Mouse (Mus musculus): ENCODE measurements around the gene Gm128. TPM values are rescaled to one million over a fixed set of nuclear protein-coding genes. Genes with fewer than 3 reads are reported as not detected.
"Not testable (repeated sequence)": the region's sequence is repeated elsewhere in the genome, so short reads cannot be mapped to it uniquely, and the experiment has no call there.

Gm128 gene
- polyA plus RNA-seq, 1 experiment, result 0.04 TPM

- Histone ChIP-seq H3K27me3 (ENCODE audit: control insufficient read depth, insufficient read depth, insufficient read length) (no peaks in the 10 kb centered on the region), H3K4me2 (ENCODE audit: low read depth) (no peak overlapping the region), H3K36me3 (ENCODE audit: control insufficient read depth, insufficient read depth) (peaks cover 13% of the 10 kb centered on the region), H3ac (ENCODE audit: control insufficient read depth, insufficient read length) (no peak overlapping the region), H3K79me2 (ENCODE audit: control insufficient read depth, insufficient read depth) (peaks cover 12% of the 10 kb centered on the region), H3K4me3 (no peak overlapping the region)
- TF ChIP-seq TCF3 (IDR thresholded peaks at IDR 0.05; ENCODE audit: insufficient read length, low read depth) (no peak), MAX (IDR thresholded peaks at IDR 0.05; ENCODE audit: low read depth) (no peak), USF1 (IDR thresholded peaks at IDR 0.05; ENCODE audit: low read depth) (no peak), MYOG (IDR thresholded peaks at IDR 0.05; ENCODE audit: control insufficient read depth in 1 of 3, insufficient read depth in 1 of 3, insufficient read length in 2 of 3, low read depth in 2 of 3) (no peak), REST (IDR thresholded peaks at IDR 0.05; ENCODE audit: insufficient read depth, insufficient read length) (no peak), MYOD1 (IDR thresholded peaks at IDR 0.05; ENCODE audit: control insufficient read depth in 1 of 3, insufficient read length in 2 of 3, low read depth in 2 of 3) (no peak), POLR2AphosphoS2 (IDR thresholded peaks at IDR 0.05; ENCODE audit: insufficient read length, low read depth) (no peak), E2F4 (IDR thresholded peaks at IDR 0.05; ENCODE audit: insufficient read depth) (no peak), POLR2A (IDR thresholded peaks at IDR 0.05; ENCODE audit: insufficient read length, low read depth) (no peak), CEBPB (IDR thresholded peaks at IDR 0.05; ENCODE audit: insufficient read depth, poor library complexity, severe bottlenecking) (no peak), SRF (IDR thresholded peaks at IDR 0.05; ENCODE audit: control insufficient read depth, insufficient read length, low read depth) (no peak), TCF12 (IDR thresholded peaks at IDR 0.05; ENCODE audit: insufficient read depth, poor library complexity, severe bottlenecking) (no peak)
These were observed 27.8 kb downstream of the Gm128 start for GRCm38 (mm10) chr3:95213609-95213975.

DNA sequence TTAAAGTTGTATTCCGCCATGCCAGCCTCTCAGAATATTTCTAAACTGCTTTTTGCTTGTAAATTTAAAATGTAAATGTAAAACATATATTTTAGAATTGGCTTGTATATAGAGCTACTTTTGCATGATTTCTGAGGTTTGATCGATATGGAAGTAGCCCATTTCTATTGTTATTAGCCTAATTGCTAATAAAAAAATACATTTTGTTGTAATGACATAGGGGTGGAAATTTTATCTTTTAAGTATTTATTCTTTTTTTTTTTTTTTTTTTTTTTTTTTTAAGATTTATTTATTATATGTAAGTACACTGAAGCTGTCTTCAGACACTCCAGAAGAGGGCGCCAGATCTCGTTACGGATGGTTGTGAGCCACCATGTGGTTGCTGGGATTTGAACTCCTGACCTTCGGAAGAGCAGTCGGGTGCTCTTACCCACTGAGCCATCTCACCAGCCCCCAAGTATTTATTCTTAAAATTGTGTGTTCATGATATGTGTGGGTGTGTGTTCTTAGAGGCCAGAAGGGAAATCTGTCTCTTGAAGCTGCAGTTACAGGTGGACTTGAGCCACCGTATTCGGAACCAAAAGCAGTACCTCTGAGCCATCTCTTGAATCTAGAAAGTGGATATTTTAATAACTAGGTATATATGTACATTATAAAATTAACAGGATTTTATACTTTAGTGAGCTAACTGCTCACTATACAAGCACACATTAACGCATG lies 28.3 kb downstream of the Gm128 start:
- not testable (repeated sequence) for H3ac ChIP-seq (ENCODE audit: control insufficient read depth, insufficient read length); H3K4me3 ChIP-seq; H3K4me2 ChIP-seq (ENCODE audit: low read depth); H3K27me3 ChIP-seq (ENCODE audit: control insufficient read depth, insufficient read depth, insufficient read length)
- Histone ChIP-seq H3K79me2 (ENCODE audit: control insufficient read depth, insufficient read depth) (peaks cover 12% of the 10 kb centered on the region), H3K36me3 (ENCODE audit: control insufficient read depth, insufficient read depth) (peaks cover 13% of the 10 kb centered on the region)

DNA sequence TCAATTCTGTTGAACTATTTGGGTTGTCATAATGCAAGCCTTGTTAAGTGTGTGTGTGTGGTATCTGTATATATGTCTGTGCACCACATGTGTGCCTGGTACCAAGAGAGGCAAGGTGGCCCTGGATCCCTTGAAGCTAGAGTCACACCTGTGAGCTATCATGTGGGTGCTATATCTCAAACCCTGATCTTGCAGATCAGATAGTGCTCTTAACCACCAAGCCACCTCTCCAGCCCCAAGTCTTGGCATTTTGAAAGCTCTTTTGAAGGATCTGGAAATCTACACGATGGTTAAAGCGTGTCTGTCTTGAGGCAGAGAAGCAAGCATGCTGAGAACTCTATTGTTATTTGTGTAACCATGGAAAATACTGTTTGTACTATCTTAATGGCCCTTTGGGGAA lies 30.8 kb downstream of the Gm128 start:
- H3K4me3 ChIP-seq, result no peak overlapping the region
- H3K36me3 ChIP-seq (ENCODE audit: control insufficient read depth, insufficient read depth), result peaks cover 17% of the 10 kb centered on the region
- H3K4me2 ChIP-seq (ENCODE audit: low read depth), result no peak overlapping the region
- TF ChIP-seq POLR2A (IDR thresholded peaks at IDR 0.05; ENCODE audit: insufficient read length, low read depth), result no peak
- no peak for TF ChIP-seq USF1 (IDR thresholded peaks at IDR 0.05; ENCODE audit: low read depth)
- no peak for TF ChIP-seq E2F4 (IDR thresholded peaks at IDR 0.05; ENCODE audit: insufficient read depth)
- no peak for TF ChIP-seq REST (IDR thresholded peaks at IDR 0.05; ENCODE audit: insufficient read depth, insufficient read length)
- TF ChIP-seq POLR2AphosphoS2 (IDR thresholded peaks at IDR 0.05; ENCODE audit: insufficient read length, low read depth), result no peak
- no peak for TF ChIP-seq TCF3 (IDR thresholded peaks at IDR 0.05; ENCODE audit: insufficient read length, low read depth)
- no peak for TF ChIP-seq SRF (IDR thresholded peaks at IDR 0.05; ENCODE audit: control insufficient read depth, insufficient read length, low read depth)
- no peak for TF ChIP-seq MYOD1 (IDR thresholded peaks at IDR 0.05; ENCODE audit: control insufficient read depth in 1 of 3, insufficient read length in 2 of 3, low read depth in 2 of 3)
- TF ChIP-seq TCF12 (IDR thresholded peaks at IDR 0.05; ENCODE audit: insufficient read depth, poor library complexity, severe bottlenecking), result no peak
- no peak overlapping the region for H3ac ChIP-seq (ENCODE audit: control insufficient read depth, insufficient read length)
- H3K27me3 ChIP-seq (ENCODE audit: control insufficient read depth, insufficient read depth, insufficient read length), result no peaks in the 10 kb centered on the region
- H3K79me2 ChIP-seq (ENCODE audit: control insufficient read depth, insufficient read depth), result no peaks in the 10 kb centered on the region

DNA sequence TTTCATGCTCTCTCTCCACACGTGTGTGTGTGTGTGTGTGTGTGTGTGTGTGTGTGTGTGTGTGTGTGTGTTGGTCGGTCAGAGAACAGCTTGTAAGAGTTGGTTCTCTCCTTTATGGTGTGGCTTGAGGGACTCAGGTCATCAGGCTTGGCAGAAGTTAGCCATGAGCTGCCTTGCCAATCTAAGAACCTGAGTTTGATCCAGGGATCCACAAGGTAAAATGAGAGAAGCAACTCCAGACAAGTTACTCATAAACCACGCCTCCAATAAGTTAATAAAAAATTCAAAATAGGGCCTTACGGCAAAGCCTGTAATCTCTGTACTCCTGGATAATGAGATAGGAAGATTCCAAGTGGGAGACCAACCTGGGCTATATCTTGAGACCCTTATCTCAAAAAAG lies 33.1 kb downstream of the Gm128 start:
- Histone ChIP-seq H3K27me3 (ENCODE audit: control insufficient read depth, insufficient read depth, insufficient read length) (no peaks in the 10 kb centered on the region), H3K79me2 (ENCODE audit: control insufficient read depth, insufficient read depth) (no peaks in the 10 kb centered on the region), H3ac (ENCODE audit: control insufficient read depth, insufficient read length) (no peak overlapping the region), H3K4me2 (ENCODE audit: low read depth) (no peak overlapping the region), H3K36me3 (ENCODE audit: control insufficient read depth, insufficient read depth) (peaks cover 14% of the 10 kb centered on the region), H3K4me3 (no peak overlapping the region)
- TF ChIP-seq MYOG (IDR thresholded peaks at IDR 0.05; ENCODE audit: control insufficient read depth in 1 of 3, insufficient read depth in 1 of 3, insufficient read length in 2 of 3, low read depth in 2 of 3), result no peak
- TF ChIP-seq USF1 (IDR thresholded peaks at IDR 0.05; ENCODE audit: low read depth), result no peak
- no peak for TF ChIP-seq SRF (IDR thresholded peaks at IDR 0.05; ENCODE audit: control insufficient read depth, insufficient read length, low read depth)
- TF ChIP-seq MAX (IDR thresholded peaks at IDR 0.05; ENCODE audit: low read depth), result no peak
- TF ChIP-seq POLR2AphosphoS2 (IDR thresholded peaks at IDR 0.05; ENCODE audit: insufficient read length, low read depth), result no peak
- no peak for TF ChIP-seq POLR2A (IDR thresholded peaks at IDR 0.05; ENCODE audit: insufficient read length, low read depth)
- no peak for TF ChIP-seq E2F4 (IDR thresholded peaks at IDR 0.05; ENCODE audit: insufficient read depth)
- TF ChIP-seq TCF12 (IDR thresholded peaks at IDR 0.05; ENCODE audit: insufficient read depth, poor library complexity, severe bottlenecking), result no peak
- no peak for TF ChIP-seq MYOD1 (IDR thresholded peaks at IDR 0.05; ENCODE audit: control insufficient read depth in 1 of 3, insufficient read length in 2 of 3, low read depth in 2 of 3)
- no peak for TF ChIP-seq REST (IDR thresholded peaks at IDR 0.05; ENCODE audit: insufficient read depth, insufficient read length)
- TF ChIP-seq CEBPB (IDR thresholded peaks at IDR 0.05; ENCODE audit: insufficient read depth, poor library complexity, severe bottlenecking), result no peak
- TF ChIP-seq TCF3 (IDR thresholded peaks at IDR 0.05; ENCODE audit: insufficient read length, low read depth), result no peak

DNA sequence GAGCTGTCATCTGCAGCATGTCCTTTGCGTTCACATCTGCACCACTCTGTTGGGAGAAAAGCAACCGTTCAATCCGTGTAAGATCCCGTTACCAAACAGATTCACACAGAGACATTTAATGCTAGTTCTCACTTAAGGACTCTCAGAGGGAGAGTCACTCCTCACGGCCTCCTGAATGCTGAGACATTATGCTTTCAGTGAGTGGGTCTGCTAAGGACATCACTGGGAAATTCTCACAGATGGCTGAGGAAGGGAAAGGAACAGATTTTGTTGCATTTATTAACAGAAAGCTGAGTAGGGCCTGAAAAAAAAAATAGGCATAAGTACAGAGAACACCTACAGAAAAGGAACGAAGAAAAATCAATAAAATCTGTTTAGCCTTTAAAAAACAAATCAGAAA lies 37.5 kb downstream of the Gm128 start:
- TF ChIP-seq CEBPB (IDR thresholded peaks at IDR 0.05; ENCODE audit: insufficient read depth, poor library complexity, severe bottlenecking) (no peak), USF1 (IDR thresholded peaks at IDR 0.05; ENCODE audit: low read depth) (no peak)
- no peak overlapping the region for H3K4me3 ChIP-seq

More for the DNA sequence above, 37.5 kb downstream of the Gm128 start:
- H3K36me3 ChIP-seq (ENCODE audit: control insufficient read depth, insufficient read depth), result peaks cover 44% of the 10 kb centered on the region
- no peaks in the 10 kb centered on the region for H3K79me2 ChIP-seq (ENCODE audit: control insufficient read depth, insufficient read depth)
- no peak overlapping the region for H3K4me2 ChIP-seq (ENCODE audit: low read depth)
- no peaks in the 10 kb centered on the region for H3K27me3 ChIP-seq (ENCODE audit: control insufficient read depth, insufficient read depth, insufficient read length)
- no peak overlapping the region for H3ac ChIP-seq (ENCODE audit: control insufficient read depth, insufficient read length)
